Mouse (Mus musculus) brain, embryonic 14.5 days (tissue): ENCODE data around the gene Ccr9. TPM values are rescaled to one million over a fixed set of nuclear protein-coding genes. Genes with fewer than 3 reads are reported as not detected.
"Not testable (repeated sequence)": the region's sequence is repeated elsewhere in the genome, so short reads cannot be mapped to it uniquely, and the experiment has no call there.

ENCODE experiments used
- DNase-seq: peaks from one replicate; pipeline ENCODE4 v3.0.0-alpha.2; 2011; ENCODE audit warnings: low read depth
- CTCF ChIP-seq: fragments of 200-500 bp; IDR thresholded peaks from 2 replicates; pipeline ENCODE4 v1.5.1; 2012; ENCODE audit warnings: inconsistent platforms, mild to moderate bottlenecking, moderate library complexity, borderline replicate concordance; ENCODE audit not compliant: insufficient read depth, insufficient read length; ENCODE audit errors: extremely low read depth
- POLR2A ChIP-seq: fragments of 200-500 bp; IDR thresholded peaks from 2 replicates; pipeline ENCODE4 v1.6.1; 2012; ENCODE audit warnings: mild to moderate bottlenecking, inconsistent platforms, borderline replicate concordance; ENCODE audit not compliant: poor library complexity, insufficient read depth, insufficient read length, severe bottlenecking; ENCODE audit errors: extremely low read depth
- polyA plus RNA-seq: library from polyadenylated mRNA; depleted of rRNA; stranded (reverse); fragments of >200 nt; gene quantifications from 2 replicates; pipeline ENCODE4 v1.2.3, GENCODE M21; 2012

Gene Ccr9
- polyA plus RNA-seq, 1 experiment: 0.25 TPM

GRCm38 (mm10) chr9:123722737-123723493, 44.7 kb downstream of the Ccr9 start:
- TF ChIP-seq POLR2A: no peak
- TF ChIP-seq CTCF: no peak

DNA sequence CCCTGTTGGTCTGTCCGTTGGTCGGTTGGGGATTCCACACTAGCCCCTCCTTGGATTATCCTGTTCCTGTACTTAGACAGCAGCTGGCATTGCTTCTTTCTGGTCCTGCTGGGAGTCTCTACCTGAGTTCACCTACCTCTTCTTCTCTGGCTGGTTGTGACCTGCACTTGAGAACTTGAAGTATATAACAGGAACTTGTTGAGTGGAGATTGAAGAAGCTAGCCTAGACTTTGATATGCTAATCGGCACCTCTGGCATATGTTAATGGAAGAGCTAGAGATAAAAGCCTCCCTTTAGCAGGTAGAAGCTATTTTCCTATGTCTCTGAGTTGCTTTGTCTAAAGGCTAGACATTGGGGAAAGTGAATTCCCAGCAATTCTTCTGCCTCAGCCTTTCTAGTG, 53.0 kb downstream of the Ccr9 start:
- no peak for DNase-seq
- TF ChIP-seq CTCF (no peak), POLR2A (no peak)

More at GRCm38 (mm10) chr9:123722737-123723493, 44.7 kb downstream of the Ccr9 start:
- no peak for DNase-seq

DNA sequence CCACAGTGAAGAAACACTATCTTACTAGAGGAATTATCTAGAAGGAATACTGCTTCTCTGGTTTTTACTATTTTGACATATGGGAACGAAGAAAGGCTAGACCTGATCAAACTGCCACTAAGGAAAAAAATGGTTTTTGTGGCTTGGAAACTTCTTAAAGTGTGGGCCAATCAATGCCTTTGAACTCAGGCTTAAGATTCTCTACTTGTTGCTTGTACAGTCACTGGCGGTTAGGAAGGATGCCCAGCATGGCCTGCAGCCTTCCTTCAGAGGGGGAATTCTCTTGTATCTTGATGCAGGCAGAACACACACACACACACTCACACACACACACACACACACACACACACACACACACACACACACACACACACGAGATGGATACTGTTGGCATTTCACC, 55.9 kb downstream of the Ccr9 start:
- TF ChIP-seq CTCF (no peak), POLR2A (no peak)

DNA sequence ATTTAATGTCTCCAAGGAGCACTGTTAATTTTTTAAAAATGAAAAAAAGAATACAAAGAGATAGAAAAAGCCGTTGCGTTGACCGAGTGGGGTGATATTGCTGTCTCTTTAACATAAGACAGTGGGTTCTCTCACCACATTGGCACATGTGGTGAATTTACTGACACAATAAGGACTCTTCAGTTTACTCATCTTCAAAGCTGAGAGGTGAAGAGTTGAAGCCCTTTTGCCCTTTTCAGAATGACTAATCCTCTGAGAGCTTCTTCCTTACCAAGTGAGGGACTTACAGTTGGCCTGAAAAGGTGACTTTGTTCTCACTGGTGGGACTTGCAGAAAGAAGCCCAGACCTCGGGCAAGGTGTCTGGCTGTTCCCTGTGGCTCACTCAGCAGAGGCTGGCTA, 62.6 kb downstream of the Ccr9 start:
- no peak for DNase-seq
- TF ChIP-seq POLR2A (no peak), CTCF (no peak)

More for the DNA sequence above, 55.9 kb downstream of the Ccr9 start:
- DNase-seq: no peak

DNA sequence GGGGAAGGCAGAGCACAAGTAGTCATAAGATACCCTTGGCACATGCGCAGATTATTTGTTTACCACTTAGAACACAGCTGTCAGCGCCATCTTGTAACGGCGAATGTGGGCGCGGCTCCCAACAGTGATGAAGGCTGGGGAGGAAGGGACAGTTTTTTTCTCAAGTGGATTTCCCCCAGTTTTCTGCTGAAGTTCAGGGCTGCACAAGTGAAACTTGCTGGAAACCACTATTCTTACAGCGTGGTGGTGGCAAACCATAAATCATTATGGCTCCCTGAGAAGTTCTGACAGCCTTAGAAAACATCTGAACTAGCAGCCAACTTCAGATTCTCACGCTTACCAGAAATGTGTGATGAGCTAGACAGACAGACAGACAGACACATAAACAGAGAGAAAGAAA, 71.4 kb downstream of the Ccr9 start:
- not testable (repeated sequence) for DNase-seq

- TF ChIP-seq POLR2A (no peak), CTCF (no peak)
- DNase-seq: no peak
Measured at GRCm38 (mm10) chr9:123754333-123754732, 76.1 kb downstream of the Ccr9 start.

DNA sequence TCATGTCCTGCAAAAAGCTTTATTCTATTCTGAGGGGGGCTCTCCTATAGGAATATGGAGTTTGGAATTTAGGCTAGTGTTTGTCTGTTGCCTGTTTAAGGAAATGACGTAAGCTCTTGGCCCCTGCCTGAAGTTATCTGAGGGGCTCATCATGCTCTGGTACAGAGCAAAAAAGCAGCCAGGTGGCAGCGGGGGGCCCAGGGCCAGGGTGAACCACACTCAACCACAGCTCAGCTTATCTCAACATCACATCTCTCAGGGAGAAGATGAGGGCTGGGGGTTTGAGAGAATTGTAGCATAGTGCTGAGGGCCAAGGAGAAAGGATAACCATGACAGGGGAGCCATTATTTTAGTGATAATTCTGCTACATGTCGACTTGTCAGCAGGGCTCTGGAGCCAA, 78.5 kb downstream of the Ccr9 start:
- TF ChIP-seq CTCF (no peak), POLR2A (no peak)
- no peak for DNase-seq

DNA sequence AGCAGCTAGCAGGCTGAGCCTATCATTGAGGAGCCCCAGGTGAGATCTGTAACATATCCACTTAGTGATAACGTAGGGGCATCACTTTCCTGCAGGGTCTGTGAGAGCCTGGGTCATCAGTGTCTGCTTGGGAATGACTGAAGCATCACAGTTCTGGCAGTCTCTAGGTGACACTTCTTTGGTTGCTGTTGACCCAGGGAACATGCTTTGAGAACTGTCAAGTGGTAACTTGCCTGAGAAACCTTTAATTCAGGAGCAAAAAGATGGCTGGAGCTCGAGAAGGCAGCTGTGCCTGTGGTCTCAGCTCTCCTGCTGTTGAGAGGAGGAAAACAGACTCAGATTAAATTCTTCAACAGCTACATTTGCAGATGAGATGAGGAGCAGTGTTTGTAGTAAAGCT, 79.1 kb downstream of the Ccr9 start:
- TF ChIP-seq CTCF (no peak), POLR2A (no peak)
- no peak for DNase-seq

DNA sequence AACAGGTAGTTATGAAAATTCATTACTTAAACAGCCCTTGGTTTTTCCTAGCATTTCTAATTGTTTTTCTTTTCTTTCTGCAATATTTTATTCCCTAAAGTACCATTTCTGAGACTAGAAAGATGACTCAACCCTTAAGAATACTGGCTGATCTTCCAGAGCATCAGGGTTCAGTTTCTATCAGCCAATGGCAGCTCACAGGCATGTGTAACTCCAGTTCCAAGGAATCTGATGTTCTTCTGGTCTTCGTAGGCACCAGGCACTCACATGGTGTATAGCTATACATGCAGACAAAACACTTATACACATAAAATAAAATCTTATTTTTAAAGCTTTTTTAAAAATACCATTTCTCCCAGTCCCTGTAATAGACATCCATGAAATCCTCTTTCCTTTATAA, 79.9 kb downstream of the Ccr9 start:
- DNase-seq: no peak
- TF ChIP-seq POLR2A (no peak), CTCF (no peak)

DNA sequence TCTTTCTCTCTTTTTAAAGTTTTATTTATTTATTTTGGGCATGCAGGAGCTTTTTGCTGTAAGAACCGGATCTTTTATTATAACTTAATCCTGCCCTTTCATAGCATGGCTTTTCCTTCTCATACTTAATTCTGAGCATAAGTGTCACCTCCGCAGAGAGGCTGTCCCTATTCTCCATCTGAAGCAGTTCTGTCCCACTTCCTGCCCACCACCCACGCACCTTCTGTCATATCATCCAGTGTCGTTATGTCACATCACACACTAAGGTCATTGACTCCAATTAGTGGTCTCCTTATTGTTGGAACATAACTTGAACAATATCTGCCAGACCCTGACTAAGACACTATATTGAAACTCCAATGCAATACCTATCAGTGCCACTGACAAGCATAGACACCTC, 80.4 kb downstream of the Ccr9 start:
- no peak for DNase-seq
- TF ChIP-seq POLR2A (no peak), CTCF (no peak)

- no peak for DNase-seq
- TF ChIP-seq CTCF: no peak
- no peak for TF ChIP-seq POLR2A
Measured at GRCm38 (mm10) chr9:123760806-123761205, 82.6 kb downstream of the Ccr9 start.

DNA sequence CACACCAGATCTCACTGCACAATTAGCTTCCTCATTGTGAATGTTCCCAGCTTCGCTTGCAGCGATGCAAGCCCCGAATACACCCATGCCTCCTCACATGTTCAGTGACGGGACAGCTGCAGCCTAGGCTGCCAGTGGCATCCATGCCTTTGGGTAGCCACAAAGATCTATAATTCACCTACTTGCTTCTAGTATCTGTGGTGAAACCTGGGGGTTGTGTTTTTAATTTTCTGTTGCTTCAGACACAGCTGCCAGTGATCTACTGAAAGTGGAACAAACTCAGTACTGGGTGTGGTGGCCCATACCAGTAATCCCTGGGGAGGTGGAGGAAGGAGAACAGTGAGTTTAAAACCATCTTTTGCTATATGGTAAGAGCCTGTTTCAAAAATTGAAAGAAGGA, 84.6 kb downstream of the Ccr9 start:
- TF ChIP-seq CTCF (no peak), POLR2A (no peak)
- DNase-seq: no peak

- DNase-seq: no peak
- no peak for TF ChIP-seq CTCF
- no peak for TF ChIP-seq POLR2A
Measured at GRCm38 (mm10) chr9:123763771-123764170, 85.5 kb downstream of the Ccr9 start.

DNA sequence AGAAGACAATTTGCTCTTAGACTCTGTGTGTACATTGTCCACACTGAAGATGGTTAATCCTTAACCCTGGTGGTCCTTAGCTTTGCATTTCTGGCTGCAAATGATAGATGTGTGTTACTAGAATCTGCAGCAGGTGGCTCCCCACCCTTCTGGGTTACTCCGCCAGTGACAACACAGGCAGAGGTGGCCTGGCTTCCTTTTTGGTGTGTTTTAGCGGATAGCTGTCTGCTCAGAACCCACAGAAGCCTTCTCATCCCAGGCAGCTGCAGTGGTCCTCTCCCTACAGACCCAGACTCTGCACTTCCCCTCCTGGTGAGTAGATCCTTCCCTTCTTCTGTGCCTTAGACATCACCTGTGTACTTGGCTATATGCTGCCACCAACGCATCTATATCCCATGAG, 88.8 kb downstream of the Ccr9 start:
- no peak for DNase-seq
- TF ChIP-seq POLR2A: no peak
- no peak for TF ChIP-seq CTCF
